10 mouse cellular contexts compared by ENCODE assay signal in the genomic region with DNA sequence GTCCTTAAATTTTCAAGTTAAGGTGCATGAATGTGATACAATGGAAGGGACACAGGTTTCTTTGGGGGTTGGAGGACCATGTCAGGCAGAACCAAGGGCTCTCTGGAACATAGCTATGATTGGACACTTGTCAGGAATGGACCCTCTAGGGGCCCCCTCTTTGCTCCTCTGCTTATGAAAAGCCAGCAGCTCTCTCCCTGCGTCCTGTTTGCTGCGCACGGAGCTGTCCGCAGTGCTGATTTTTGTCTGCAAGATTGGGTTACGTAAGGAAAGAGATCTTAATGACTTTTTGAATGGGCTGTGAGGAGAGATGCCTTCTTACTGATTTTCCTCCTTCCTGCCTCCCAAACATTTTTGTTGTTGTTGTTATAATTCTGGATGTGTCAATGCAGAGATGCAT. TPM values are rescaled to one million over a fixed set of nuclear protein-coding genes. Genes with fewer than 3 reads are reported as not detected.
DNase-seq lines count a peak whose midpoint lies in the region; ATAC-seq and TF ChIP-seq lines count a peak whose summit lies in the region.
"Had no signal": no experiment of that assay in that cellular context is flagged by ENCODE, and none has a peak within 500 bp of the region (broad histone marks: within the 10 kb centered on the region; RNA-seq: fewer than 3 reads in every experiment).

No protein-coding gene starts in this region.

- TF ChIP-seq CTCF in brain, embryonic 14.5 days (IDR thresholded peaks at IDR 0.05; ENCODE audit: borderline replicate concordance, extremely low read depth, insufficient read depth, insufficient read length), result no peak
- TF ChIP-seq CTCF in kidney, postnatal 0 days (IDR thresholded peaks at IDR 0.05; ENCODE audit: low read depth), result no peak

- no peaks in the 10 kb centered on the region for H3K36me3 ChIP-seq in midbrain, embryonic 10.5 days
- H3K36me3 ChIP-seq in midbrain, embryonic 15.5 days (replicated peaks), result no peaks in the 10 kb centered on the region
- no peaks in the 10 kb centered on the region for H3K36me3 ChIP-seq in kidney, postnatal 0 days (ENCODE audit: insufficient read depth, low read length)
- H3K36me3 ChIP-seq: embryonic facial prominence, embryonic 15.5 days; lung, embryonic 15.5 days had no signal

- H3K27ac ChIP-seq in midbrain, embryonic 10.5 days (replicated peaks), result no peak overlapping the region
- H3K27ac ChIP-seq in midbrain, embryonic 15.5 days, result no peak overlapping the region
- H3K27ac ChIP-seq in kidney, postnatal 0 days, result no peak overlapping the region
- H3K27ac ChIP-seq: embryonic facial prominence, embryonic 15.5 days; lung, embryonic 15.5 days had no signal

- H3K4me1 ChIP-seq in midbrain, embryonic 10.5 days, result 0 out of 2 replicates have a peak, but pooled peaks cover 2% of the 10 kb centered on the region
- H3K4me1 ChIP-seq in midbrain, embryonic 15.5 days, result no peaks in the 10 kb centered on the region
- H3K4me1 ChIP-seq in kidney, postnatal 0 days (replicated peaks; ENCODE audit: insufficient read depth, low read length), result no peaks in the 10 kb centered on the region
- H3K4me1 ChIP-seq: embryonic facial prominence, embryonic 15.5 days; lung, embryonic 15.5 days had no signal

- WGBS in midbrain, embryonic 10.5 days, result 3% methylated on average over 5 of the region's 5 CpGs
- WGBS in midbrain, embryonic 15.5 days, result 4% methylated on average over 5 of the region's 5 CpGs
- 2% methylated on average over 5 of the region's 5 CpGs for WGBS in kidney, postnatal 0 days

- H3K4me3 ChIP-seq in midbrain, embryonic 10.5 days, result no peak overlapping the region
- H3K4me3 ChIP-seq in midbrain, embryonic 15.5 days, result no peak overlapping the region
- no peak overlapping the region for H3K4me3 ChIP-seq in kidney, postnatal 0 days (replicated peaks; ENCODE audit: low read depth, low read length)
- H3K4me3 ChIP-seq: embryonic facial prominence, embryonic 15.5 days; lung, embryonic 15.5 days had no signal

- H3K9ac ChIP-seq in midbrain, embryonic 15.5 days, result no peak overlapping the region
- no peak overlapping the region for H3K9ac ChIP-seq in kidney, postnatal 0 days (ENCODE audit: low read depth, low read length)
- H3K9ac ChIP-seq: embryonic facial prominence, embryonic 15.5 days; lung, embryonic 15.5 days had no signal

- TF ChIP-seq POLR2A in brain, embryonic 14.5 days (IDR thresholded peaks at IDR 0.05; ENCODE audit: borderline replicate concordance, extremely low read depth, insufficient read depth, insufficient read length, poor library complexity, severe bottlenecking), result no peak

- peak; percentile 58 for DNase-seq in midbrain, embryonic 10.5 days (ENCODE audit: low spot score)
- peak; percentile 71 for DNase-seq in brain, embryonic 14.5 days (ENCODE audit: low read depth)
- DNase-seq in kidney, postnatal 0 days (ENCODE audit: low spot score), result peak; percentile 89
- DNase-seq in ovary, postnatal 14 days (ENCODE audit: low spot score), result peak; percentile 51
- no peak for DNase-seq in layer of hippocampus, postnatal 10 days (ENCODE audit: low spot score in 2 of 2)
- no peak for DNase-seq in right cerebral cortex, postnatal 14 days
- no peak for DNase-seq in cerebellum, adult 18-20 months

- no peaks in the 10 kb centered on the region for H3K9me3 ChIP-seq in midbrain, embryonic 10.5 days (replicated peaks)
- H3K9me3 ChIP-seq in midbrain, embryonic 15.5 days, result no peaks in the 10 kb centered on the region
- H3K9me3 ChIP-seq in kidney, postnatal 0 days (replicated peaks; ENCODE audit: low read length), result no peaks in the 10 kb centered on the region
- H3K9me3 ChIP-seq: embryonic facial prominence, embryonic 15.5 days; lung, embryonic 15.5 days had no signal

- H3K27me3 ChIP-seq in midbrain, embryonic 10.5 days (ENCODE audit: low read depth, poor library complexity, severe bottlenecking), result no peaks in the 10 kb centered on the region
- H3K27me3 ChIP-seq in midbrain, embryonic 15.5 days (replicated peaks), result no peaks in the 10 kb centered on the region; the same call in 1 of the 2 replicates
- no peaks in the 10 kb centered on the region for H3K27me3 ChIP-seq in kidney, postnatal 0 days (ENCODE audit: insufficient read depth, low read length)
- H3K27me3 ChIP-seq: embryonic facial prominence, embryonic 15.5 days; lung, embryonic 15.5 days had no signal

- ATAC-seq in midbrain, embryonic 15.5 days (replicated peaks), result no peak
- no peak for ATAC-seq in kidney, postnatal 0 days (replicated peaks; ENCODE audit: low FRiP score, low read depth)

- H3K4me2 ChIP-seq in midbrain, embryonic 15.5 days, result no peak overlapping the region
- H3K4me2 ChIP-seq in kidney, postnatal 0 days (ENCODE audit: low read length), result no peak overlapping the region
- H3K4me2 ChIP-seq: embryonic facial prominence, embryonic 15.5 days; lung, embryonic 15.5 days had no signal

RNA-seq across cellular contexts. Expression of gene Cmtr2, which starts 18.8 kb away (rescaled TPM):
- 12.4 and 13.2 TPM in 2 replicates for polyA plus RNA-seq in midbrain, embryonic 10.5 days (2016; fragmentation: Nextera tagmentation; extraction: Ambion mirVana)
- polyA plus RNA-seq in midbrain, embryonic 15.5 days (2015; fragmentation: Nextera tagmentation; extraction: Ambion mirVana), result 11.4 and 12.5 TPM in 2 replicates
- polyA plus RNA-seq in brain, embryonic 14.5 days (2012; rRNA removed), result 13.2 and 13.3 TPM in 2 replicates
- polyA plus RNA-seq in kidney, postnatal 0 days (2015; fragmentation: Nextera tagmentation; extraction: Ambion mirVana), result 8.0 and 9.2 TPM in 2 replicates
- total RNA-seq in layer of hippocampus, postnatal 10 days (2021), result 1 to 10 TPM; 6.1 to 6.7 TPM

RNA-seq across cellular contexts. Expression of gene Calb2, which starts 28.7 kb away (rescaled TPM):
- polyA plus RNA-seq in midbrain, embryonic 10.5 days (2016; fragmentation: Nextera tagmentation; extraction: Ambion mirVana), result 1.8 and 2.4 TPM in 2 replicates
- polyA plus RNA-seq in midbrain, embryonic 15.5 days (2015; fragmentation: Nextera tagmentation; extraction: Ambion mirVana), result 144 and 153 TPM in 2 replicates
- 40.6 and 45.5 TPM in 2 replicates for polyA plus RNA-seq in brain, embryonic 14.5 days (2012; rRNA removed)
- polyA plus RNA-seq in kidney, postnatal 0 days (2015; fragmentation: Nextera tagmentation; extraction: Ambion mirVana), result not detected in 2 replicates
- total RNA-seq in layer of hippocampus, postnatal 10 days (2021), result 100 to 1,000 TPM; 106 to 116 TPM

Comparison
In these comparisons a context has a peak if more than half of its experiments do, and no peak if none do; other contexts are left out.
1. RNA of gene Calb2, which starts 28.7 kb away (polyA plus RNA-seq): 144 to 153 TPM in midbrain, embryonic 15.5 days and 40.6 to 45.5 TPM in brain, embryonic 14.5 days; 1.8 to 2.4 TPM in midbrain, embryonic 10.5 days and not detected in kidney, postnatal 0 days; every median in the first group is over 10 times any median in the second.
2. DNase-seq: peak in midbrain, embryonic 10.5 days (single experiment), brain, embryonic 14.5 days (single experiment), kidney, postnatal 0 days (single experiment) and ovary, postnatal 14 days (single experiment); none in layer of hippocampus, postnatal 10 days (0 of 2), right cerebral cortex, postnatal 14 days (single experiment) and cerebellum, adult 18-20 months (0 of 2).